Mouse (Mus musculus): ENCODE results near the gene Prpf40b.

DNA sequence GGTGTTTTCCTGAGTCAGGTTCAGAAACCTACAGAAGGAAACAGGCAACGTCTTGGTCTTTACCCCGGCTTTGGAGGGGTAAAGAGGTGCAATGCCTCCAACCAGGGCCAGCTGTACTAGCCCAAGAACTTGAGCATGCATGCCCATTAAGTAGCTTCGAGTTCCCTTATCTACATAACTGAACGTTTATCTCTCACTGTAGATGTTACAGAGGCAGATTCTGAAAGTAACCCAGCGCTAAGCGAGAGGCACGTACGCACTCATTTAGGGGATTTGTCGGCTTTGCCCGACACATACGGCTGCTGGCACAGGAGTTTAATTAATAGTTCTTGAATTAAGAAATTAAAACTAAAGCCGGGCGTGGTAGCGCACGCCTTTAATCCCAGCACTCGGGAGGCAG is 600 bp upstream of the Prpf40b start:
- TF ChIP-seq CTCF (conservative IDR thresholded peaks at IDR 0.05; ENCODE audit: low read length), result no peak
- no peak for TF ChIP-seq POU5F1 (IDR thresholded peaks at IDR 0.05; ENCODE audit: borderline replicate concordance, low read length)

Data from E14TG2a.4 (cell line).